Mouse (Mus musculus) ES-CJ7 (cell line): Measurements from ENCODE around the gene Rcbtb1.
"Not testable (repeated sequence)": the region's sequence is repeated elsewhere in the genome, so short reads cannot be mapped to it uniquely, and the experiment has no call there.

ENCODE experiments used
- DNase-seq: peaks from one replicate; pipeline ENCODE4 v3.0.0; 2011; ENCODE audit warnings: low read depth, low spot score

Gene Rcbtb1

DNA sequence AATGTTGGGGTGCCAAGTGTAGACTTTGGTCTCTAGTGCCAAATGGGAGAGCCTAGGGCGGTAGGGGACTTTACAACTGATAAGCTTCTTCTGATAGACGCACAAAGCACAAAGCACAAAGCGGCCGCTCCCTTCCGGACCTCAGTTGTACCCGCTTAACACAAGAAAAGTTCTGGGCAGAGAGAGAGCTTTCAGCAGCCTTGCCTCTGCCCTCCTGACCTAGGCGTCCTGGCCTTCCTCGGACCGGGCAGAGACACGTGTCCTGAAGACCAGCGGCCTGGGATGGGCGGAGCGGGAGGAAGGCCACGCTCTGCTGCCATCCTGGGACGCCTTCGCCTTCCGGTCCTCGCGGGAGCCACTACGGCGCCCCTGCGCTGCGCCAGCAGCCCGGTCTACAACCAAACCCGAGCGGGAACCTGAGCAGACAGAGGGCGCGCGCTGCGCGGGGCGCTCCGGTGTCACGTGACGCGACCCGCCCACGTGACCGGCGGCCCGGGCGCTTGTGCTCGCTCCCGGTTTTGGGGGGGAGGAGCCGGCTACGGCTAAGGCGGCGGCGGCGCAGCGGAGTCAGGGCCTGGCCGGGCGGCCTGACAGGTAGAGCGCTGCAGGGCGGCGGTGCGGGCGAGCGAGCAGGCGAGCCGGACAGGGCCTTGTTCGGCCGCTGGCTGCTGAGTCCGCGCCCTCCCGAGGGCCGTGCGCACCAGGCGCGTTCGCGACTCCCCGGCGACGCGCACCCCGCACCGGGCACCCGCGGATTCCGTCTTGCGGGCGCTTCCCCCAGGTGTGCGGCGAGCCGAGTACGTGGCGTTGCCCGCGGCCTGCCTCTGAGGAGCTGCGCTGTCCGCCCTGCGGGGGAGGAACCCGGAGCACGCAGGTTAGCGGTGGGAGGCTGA lies at the start of gene Rcbtb1:
Gene Rcbtb1, plus strand, starts transcription at position 499 of the 893 bp plus-strand sequence.
- peak; percentile 89 for DNase-seq

DNA sequence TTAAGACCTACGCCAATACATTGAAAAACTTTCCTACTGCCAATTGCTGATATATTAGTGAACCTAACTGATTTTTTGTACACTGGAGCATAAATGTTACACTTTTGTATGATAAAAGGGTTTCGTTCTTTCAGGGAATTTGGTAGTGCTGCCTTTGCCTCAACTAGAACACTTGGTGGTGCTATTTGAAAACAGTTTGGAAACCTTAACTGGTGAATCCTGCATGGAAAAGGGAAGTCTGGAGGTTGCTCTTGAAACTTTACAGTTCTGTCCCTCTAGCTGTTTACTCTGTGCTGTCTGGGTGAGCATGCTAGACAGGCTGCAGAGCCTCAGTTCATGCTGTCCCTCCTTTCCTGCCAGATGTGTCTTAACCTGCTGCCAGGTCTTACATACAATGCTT lies 45.4 kb upstream of the Rcbtb1 start:
- peak; percentile 15 for DNase-seq

DNA sequence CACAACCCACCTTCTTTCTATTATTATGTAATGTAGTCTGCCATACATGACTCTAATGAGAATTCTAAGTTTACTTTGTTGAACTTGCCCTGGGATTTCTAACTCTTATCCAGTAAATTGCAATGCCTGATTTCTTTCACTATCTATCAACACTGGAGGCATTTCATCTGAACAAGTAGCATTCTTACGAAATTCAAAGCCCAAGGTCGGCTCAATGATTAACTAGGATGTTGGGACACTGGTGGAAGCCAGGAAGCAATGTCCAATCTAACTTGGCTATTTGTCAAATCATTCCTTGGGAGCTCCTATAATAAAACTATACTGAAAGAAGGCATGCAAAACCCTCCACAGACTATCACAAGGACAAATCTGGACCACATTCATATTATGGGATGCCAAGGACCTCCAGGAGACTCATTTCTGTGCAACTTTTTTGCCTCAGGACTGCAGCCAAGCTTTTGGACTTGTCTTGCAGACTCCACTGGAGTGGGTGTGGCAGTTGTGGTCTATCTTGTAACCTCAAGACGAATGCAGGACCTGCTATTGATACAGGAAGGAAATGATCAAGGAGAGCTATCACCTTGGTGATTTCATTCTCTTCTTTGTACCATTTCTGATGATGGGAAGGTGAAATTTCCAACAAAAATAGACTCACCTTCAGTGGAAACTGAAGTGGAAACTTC lies 43.9 kb upstream of the Rcbtb1 start:
- DNase-seq = no peak

DNA sequence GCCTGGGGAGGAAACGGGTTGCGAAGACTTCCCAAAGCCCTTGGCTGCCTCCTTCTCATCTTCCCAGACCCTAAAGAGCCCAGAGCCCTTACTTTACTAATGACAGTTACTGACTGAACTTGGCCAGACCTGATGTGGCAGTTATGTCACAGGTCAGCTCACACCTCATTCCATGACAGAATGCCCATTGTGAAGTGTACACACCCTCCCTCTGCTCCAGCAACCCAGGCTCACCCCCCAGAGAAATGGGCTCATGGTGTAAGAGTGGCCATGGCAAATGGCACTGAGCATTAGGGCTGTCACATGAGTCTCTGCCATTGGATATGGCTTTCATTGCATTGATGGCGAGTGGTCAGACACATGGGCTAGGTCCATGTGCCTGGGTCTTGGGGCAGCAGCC lies 22.4 kb upstream of the Rcbtb1 start, which contains the start of gene Gm5142:
Gene Gm5142, minus strand, starts transcription at position 101 of the 400 bp plus-strand sequence.
- DNase-seq = no peak

DNA sequence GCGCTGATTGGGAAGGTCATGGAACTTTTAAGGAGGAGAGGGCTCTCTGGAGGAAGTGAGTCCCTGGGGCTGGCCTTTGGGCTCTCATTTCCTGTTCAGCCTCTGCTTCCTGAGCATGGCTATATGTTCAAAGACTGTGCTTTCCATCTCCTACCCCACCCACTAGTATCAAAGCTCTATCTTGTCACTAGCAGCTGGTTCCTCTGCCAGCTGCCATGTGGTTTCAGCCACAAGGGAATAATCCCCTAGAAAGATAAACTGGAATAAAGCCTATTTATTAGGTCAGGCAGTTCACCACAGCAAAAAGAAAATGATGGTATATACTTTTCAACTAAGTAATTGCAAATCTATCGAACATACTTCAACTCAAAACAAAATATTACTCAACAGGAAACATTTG lies 18.3 kb upstream of the Rcbtb1 start:
- no peak for DNase-seq

DNA sequence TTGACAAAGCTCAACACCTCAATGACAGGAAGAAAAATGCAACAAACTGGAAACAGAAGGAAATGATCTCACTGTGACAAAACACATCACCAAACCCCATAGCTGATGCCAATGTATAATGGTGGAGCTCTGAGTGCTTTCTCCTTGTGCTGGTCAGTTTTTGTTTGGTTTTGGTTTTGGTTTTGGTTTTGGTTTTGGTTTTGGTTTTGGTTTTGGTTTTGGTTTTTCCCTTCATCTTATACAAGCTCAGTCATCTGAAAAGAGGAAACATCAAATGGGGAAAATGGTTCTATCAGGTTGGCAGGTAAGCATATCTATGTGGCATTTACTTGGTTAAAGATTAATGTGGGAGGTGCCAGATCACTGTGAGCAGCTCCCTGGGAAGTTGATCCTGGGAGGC lies 15.5 kb upstream of the Rcbtb1 start:
- no peak for DNase-seq

DNA sequence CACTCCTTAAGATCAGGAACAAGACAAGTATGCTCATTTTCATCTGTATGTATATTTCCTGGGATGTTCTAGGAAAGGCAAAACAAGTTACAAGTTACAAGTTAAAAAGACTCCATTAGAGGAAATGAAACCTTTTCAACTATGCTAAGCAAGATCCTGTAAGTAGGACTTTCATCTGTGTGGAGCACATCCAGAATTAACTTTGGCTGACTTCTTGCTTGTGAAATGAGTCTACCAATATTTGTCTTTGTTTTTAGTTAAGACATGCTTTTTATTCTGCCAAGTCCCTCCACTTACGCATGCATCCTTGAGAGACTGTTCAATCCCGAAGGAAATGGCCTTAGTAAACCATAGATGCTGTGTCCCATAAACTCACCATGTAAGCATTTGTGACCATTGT lies 14.9 kb upstream of the Rcbtb1 start:
- DNase-seq = no peak

DNA sequence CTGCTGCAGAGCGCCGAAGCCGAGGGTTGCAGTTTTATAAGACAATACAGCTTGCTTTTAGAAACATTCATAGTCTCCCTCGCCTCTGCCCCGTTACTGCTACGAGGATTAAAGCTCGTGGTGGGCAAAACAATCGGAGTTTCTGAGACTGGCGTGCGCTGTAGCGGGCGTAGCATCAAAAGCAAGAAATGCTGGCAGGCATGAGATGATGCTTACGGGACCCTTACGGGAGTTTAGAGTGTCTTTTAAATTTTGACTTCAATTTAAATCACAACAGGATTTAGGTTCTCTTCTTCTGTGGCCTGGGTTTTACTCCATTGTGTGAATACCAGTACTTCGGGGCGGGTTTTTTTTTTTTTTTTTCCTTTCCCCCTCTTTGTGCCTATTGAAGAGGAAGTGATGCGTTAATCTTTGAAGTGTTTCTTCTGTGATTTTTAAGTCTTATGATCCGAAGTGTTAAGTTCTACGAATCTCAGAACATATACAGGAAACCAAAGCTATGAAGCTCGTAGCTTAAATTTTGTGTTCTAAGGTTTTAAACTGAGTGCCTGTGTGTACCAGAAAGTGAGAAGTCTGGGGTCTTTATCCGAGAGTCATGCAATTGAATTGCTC lies 701 bp downstream of the Rcbtb1 start:
- no peak for DNase-seq

DNA sequence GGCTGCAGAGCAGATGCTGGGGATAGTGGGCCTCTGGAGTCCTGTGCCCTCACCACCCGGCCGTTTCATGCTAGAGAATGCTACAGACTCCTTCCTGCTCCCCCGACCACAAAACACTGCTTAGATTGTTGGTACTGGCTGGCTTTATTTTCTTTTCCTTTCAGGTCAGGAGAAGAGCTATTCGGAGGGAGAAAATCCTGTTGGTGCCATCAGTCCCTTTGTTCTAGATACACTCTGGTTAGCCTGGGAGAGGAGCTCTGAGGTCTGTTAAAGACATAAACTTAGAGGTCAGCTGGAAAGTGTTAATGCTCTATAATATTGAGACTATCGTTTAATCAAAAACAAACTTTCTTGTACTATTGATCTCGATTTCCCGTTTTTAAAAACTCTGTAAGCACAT lies 4.5 kb downstream of the Rcbtb1 start:
- DNase-seq = no peak

DNA sequence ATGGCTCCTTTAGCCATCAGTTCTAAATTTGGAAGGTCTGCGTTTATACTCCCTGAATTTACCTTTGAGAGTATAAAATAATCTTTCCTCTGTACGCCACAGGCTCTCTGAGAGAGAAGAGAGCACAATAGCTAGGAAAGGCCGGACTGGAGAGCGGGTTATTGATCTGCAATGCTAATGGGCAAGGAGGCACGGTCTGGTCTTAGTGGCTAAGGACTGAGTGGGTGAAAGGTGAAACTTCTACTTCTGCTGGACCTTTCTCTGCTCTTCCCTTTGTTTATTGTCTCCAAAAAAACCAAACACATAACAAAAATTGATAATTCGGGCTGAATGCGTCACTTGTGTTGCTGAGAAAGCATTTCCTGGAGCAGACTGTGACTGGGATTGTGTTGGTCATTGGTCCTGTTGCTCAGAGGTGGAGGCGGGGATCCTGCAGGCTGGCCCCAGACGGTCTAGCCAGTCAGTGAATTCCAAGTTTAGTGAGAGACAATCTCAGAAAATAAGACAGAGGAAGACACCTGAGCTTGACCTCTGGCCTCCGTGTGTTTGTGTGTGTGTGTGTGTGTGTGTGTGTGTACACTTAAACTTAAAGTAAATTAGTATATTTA lies 5.1 kb downstream of the Rcbtb1 start:
- no peak for DNase-seq

DNA sequence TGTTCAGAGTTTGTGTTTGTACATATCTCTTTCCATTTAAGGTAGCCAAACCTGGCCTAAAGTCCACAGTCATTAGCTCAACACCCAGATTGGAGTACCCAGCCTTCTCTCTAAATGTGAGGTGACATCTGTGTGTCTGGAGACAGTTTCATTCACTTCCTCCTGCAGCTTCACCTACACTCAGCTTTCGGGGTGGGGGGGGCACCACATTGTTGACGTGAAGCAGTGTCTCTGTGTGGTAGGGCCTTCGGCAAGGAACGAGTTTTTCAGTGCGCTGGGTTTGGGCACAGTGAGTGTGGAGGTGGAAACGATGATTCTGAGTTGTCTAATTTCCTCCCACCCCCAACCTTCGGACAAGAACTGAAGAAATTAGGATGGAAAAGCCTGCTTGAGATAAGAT lies 8.0 kb downstream of the Rcbtb1 start:
- no peak for DNase-seq

DNA sequence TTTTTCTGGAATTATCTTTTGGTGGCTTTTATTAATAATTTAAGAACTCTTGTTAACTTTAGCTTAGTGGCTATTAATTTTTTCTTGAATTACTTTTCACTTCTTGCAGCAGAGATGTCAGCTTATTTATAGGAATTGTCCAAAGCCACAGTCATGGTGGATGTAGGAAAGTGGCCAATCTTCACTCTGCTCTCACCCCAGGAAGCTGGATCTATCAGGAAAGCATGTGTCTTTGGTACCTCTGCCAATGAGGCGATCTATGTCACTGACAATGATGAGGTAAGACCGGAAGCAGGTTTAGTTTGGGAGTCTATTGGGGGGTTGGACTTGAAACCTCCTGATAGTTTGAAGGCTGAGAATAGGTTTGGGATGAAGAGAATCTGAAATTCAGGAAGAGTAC lies 8.8 kb downstream of the Rcbtb1 start:
- DNase-seq = no peak

DNA sequence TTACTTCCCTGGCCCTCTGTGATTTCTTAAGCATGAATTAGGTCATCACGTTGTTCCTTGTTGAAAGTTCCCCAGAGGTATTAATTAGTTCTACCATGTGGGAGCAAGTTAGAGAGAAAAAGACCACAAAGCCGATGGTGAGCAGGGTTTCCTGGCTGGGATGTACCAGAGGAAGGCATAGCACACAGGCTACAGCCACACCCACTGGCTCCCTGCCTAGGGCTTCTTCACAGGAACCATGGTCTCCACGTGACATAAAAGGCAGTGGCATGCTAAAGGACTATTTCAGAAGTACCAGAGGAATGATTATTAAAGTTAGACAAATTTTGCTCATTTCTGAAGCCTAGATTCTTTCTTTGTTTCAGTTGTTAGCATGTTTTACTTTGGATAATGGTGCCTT lies 18.2 kb downstream of the Rcbtb1 start:
- no peak for DNase-seq

DNA sequence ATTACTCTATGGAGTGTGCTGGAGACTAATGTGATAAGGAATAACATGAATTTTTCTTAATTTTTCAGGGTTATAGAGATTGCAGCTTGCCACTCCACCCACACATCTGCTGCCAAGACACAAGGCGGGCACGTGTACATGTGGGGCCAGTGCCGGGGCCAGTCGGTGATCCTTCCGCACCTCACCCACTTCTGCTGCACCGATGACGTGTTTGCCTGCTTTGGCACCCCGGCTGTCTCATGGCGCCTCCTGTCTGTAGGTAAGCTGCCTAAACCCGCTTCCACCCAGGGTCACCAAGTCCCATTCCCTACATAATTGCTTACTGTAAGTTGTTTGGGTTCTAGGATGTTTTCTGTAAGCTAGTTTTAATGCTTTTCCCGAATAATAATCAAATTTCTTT lies 25.2 kb downstream of the Rcbtb1 start:
- no peak for DNase-seq

DNA sequence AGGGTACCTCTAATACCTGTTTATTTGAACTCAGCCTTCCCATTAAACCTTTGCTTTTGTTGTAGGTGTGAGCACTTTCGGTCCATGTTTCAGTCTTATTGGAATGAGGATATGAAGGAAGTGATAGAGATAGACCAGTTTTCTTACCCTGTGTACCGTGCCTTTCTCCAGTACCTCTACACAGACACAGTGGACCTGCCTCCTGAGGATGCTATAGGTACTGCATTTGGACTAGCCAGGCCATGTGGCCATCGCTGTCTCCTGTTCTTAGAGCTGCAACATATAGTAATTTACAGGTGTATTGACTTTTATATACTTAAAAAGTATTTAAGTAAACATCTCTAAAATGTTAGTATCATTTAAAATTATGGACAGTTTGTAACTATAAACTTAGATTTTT lies 28.8 kb downstream of the Rcbtb1 start:
- DNase-seq = no peak

DNA sequence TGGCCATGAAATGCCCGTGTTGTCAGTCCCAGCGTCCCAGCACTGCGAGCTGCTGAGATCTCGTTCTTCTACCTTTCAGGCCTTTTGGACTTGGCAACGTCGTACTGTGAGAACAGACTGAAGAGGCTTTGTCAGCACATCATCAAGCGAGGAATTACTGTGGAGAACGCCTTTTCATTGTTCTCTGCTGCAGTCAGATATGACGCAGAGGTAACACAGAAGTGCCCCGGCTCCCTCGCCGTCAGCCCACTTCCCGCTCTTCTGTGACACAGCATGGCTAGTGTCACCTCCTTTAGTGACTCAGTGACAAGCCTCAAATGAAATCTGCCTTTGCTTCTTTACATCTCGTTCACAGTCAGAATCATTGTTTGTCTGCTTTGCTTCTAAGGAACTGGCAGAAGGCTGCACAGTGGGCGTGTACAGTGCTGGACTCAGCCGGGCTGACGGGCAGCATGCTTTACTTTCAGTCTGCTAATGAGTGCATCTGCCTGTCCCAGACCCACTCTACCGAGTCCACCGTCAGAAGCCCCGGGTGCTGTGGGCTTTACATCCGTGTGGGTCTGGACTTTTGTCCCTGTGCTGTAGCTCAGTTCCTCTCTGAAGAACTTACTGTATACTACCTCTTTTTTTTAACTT lies 29.4 kb downstream of the Rcbtb1 start:
- DNase-seq = no peak

DNA sequence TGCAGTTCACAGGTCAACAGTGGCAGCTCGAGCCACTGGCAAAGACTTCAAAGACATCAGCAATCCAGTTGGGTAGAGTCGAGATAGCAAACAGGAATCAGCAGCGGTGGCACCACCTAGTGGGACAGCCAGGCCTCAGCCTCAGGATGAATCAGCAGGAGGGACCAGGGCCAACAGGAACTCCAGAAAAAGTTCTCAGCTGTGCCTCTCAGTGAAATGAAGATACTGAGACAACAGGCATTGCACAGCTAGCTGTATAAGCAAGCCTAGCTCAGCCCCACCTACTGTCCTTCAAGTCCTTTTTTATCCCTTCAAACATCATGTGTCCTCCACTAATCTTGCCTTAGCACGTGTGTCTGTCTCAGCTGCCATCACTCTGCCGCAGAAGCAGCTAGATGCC lies 31.0 kb downstream of the Rcbtb1 start:
- DNase-seq = peak; percentile 29

DNA sequence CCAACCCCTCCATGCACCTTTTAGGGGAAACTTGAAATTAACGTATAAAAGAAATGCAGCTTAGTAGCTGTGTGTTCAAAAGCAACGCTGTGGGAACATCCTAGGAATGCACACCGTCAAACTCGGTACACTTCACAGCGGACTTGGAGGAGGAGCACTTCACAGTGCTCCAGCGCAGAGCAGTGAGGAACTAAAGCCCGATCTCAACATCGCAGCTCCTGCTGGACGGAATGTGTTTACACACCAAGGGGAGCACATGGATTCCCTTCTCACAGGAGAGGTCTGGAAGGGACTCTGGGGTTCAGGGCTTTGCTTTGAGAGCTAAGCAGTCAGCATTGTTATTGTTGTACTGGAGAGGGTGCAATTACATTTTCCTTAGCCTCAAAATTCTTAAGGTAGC lies 32.6 kb downstream of the Rcbtb1 start:
- DNase-seq = peak; percentile 21

DNA sequence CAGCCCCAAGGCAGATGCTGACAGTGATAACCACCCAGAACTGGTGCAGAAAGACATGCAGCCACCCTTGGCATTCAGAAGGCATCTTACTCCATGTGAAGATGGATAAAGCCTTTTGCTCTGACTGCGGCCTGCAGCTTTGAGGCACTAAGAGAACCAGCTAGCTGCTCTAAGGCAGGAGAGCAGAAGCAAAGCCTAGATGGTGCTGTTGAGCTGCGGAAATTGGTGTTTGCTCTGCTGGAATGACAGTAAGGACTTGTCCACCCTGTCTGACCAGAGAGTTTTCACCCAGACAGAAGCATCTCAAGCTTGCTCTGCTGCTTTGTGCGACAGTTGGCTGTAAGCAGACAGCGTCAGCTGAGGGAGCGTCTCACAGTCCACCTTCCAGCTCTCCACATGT lies 49.3 kb downstream of the Rcbtb1 start:
- peak; percentile 12 for DNase-seq

DNA sequence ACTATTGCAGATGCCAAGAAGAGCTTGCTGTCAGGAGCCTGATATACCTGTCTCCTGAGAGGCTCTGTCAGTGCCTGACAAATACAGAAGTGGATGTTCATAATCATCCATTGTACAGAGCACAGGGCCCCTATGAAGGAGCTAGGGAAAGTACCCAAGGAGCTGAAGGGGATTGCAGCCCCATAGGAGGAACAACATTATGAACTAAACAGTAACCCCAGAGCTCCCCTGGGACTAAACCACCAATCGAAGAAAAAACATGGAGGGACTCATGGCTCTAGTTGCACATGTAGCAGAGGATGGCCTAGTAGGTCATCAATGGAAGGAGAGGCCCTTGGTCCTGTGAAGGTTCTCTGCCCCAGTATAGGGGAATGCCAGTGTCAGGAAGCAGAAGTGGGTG lies 54.9 kb downstream of the Rcbtb1 start:
- not testable (repeated sequence) for DNase-seq

DNA sequence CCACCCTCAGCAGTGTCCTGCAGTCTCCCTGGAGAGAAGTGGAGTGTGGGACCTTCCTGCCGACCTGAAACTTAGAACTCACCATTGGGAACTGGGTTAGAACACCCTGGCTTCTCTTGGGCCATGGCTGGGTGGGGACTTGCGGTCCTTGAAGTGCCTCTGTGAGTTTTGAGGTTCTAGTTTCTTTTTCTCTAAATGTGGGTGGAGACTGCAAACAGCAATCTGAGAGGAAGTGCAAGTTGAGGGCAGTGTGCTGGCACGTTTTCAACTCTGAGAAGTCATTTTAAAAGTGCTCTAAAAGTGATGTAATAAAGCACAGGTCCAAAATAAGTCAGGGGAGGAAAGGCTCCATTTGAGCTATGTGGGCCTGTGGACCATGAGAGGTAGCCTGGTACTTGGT lies 59.0 kb downstream of the Rcbtb1 start, which contains the start of gene Gm6904:
Gene Gm6904, minus strand, starts transcription at position 161 of the 400 bp plus-strand sequence.
- DNase-seq = no peak

DNA sequence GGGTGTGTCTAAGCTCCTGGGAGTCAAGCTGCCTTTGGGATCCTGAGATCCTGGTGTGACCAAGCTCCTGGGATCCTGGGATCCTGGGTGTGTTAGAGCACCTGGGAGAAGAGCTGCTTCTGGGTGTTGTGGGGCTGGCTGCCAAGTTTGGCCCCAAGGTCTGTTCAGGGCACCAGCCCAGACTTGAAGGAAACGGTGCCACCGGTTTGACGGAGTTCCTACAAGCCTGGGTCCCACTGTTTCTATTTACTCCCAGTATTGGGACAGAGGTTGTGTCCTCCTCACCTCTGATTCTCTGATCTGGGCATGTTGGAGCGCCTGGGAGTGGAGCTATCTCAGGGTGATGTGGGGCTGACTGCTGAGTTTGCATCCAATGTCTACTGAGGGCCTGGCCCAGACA lies 74.0 kb downstream of the Rcbtb1 start:
- DNase-seq = not testable (repeated sequence)
